27 mouse cellular contexts compared by ENCODE assay signal in genomic region chr12:87226801-87227200, GRCm38 (mm10). TPM values are rescaled to one million over a fixed set of nuclear protein-coding genes. Genes with fewer than 3 reads are reported as not detected.
DNase-seq lines count a peak whose midpoint lies in the region; ATAC-seq and TF ChIP-seq lines count a peak whose summit lies in the region.
"Had no signal": no experiment of that assay in that cellular context is flagged by ENCODE, and none has a peak within 500 bp of the region (broad histone marks: within the 10 kb centered on the region; RNA-seq: fewer than 3 reads in every experiment).

No protein-coding gene starts in this region.

- WGBS in hindbrain, postnatal 0 days, result 79% methylated on average over 7 of the region's 7 CpGs
- WGBS in hindbrain, embryonic 11.5 days, result 82% methylated on average over 7 of the region's 7 CpGs
- 66% methylated on average over 7 of the region's 7 CpGs for WGBS in liver, embryonic 11.5 days
- WGBS in embryonic facial prominence, embryonic 10.5 days, result 75% methylated on average over 7 of the region's 7 CpGs

- 0 out of 2 replicates have a peak, but pooled peaks have one; percentile 4 for TF ChIP-seq CTCF in hindbrain, postnatal 0 days (IDR thresholded peaks at IDR 0.05; ENCODE audit: low read depth)

- ATAC-seq in hindbrain, postnatal 0 days, result no peak
- ATAC-seq in hindbrain, embryonic 11.5 days (ENCODE audit: low FRiP score), result no peak
- ATAC-seq in liver, embryonic 11.5 days (replicated peaks; ENCODE audit: low FRiP score), result 0 out of 2 replicates have a peak, but pooled peaks have one; percentile 55
- no peak for ATAC-seq in CD4-positive, CD25-positive, alpha-beta regulatory T cell, adult 4 months
- ATAC-seq: inflammation-experienced regulatory T-cells, adult 6 months; lung, postnatal 0 days had no signal

- H3K27me3 ChIP-seq in hindbrain, postnatal 0 days (ENCODE audit: insufficient read depth, low read length), result no peaks in the 10 kb centered on the region
- H3K27me3 ChIP-seq in hindbrain, embryonic 11.5 days (ENCODE audit: control insufficient read depth, insufficient read depth, low read length), result no peaks in the 10 kb centered on the region
- H3K27me3 ChIP-seq in liver, embryonic 11.5 days (replicated peaks; ENCODE audit: control insufficient read depth, insufficient read depth, low read length), result no peaks in the 10 kb centered on the region
- H3K27me3 ChIP-seq in embryonic facial prominence, embryonic 10.5 days (replicated peaks; ENCODE audit: low read depth, poor library complexity, severe bottlenecking), result no peaks in the 10 kb centered on the region
- H3K27me3 ChIP-seq: heart, embryonic 13.5 days; hindbrain, embryonic 13.5 days; limb, embryonic 12.5 days; midbrain, embryonic 12.5 days had no signal

- H3K4me3 ChIP-seq in hindbrain, postnatal 0 days (ENCODE audit: low read length), result no peak overlapping the region
- H3K4me3 ChIP-seq in hindbrain, embryonic 11.5 days (ENCODE audit: low read depth, low read length), result no peak overlapping the region
- no peak overlapping the region for H3K4me3 ChIP-seq in liver, embryonic 11.5 days (ENCODE audit: low read depth, low read length)
- no peak overlapping the region for H3K4me3 ChIP-seq in embryonic facial prominence, embryonic 10.5 days
- H3K4me3 ChIP-seq: forebrain, embryonic 10.5 days; heart, adult 2 months; heart, embryonic 13.5 days; hindbrain, embryonic 13.5 days; limb, embryonic 12.5 days; midbrain, embryonic 12.5 days had no signal

- DNase-seq in hindbrain, postnatal 0 days (ENCODE audit: low spot score), result no peak
- no peak for DNase-seq in hindbrain, embryonic 11.5 days (ENCODE audit: low spot score)
- DNase-seq in ES-CJ7 (ENCODE audit: low read depth, low spot score), result peak; percentile 89
- DNase-seq in liver, embryonic 11.5 days (ENCODE audit: low spot score), result no peak
- peak; percentile 4 for DNase-seq in mesoderm, embryonic 11.5 days (ENCODE audit: low read depth, low spot score)
- no peak for DNase-seq in layer of hippocampus, postnatal 25 days (ENCODE audit: extremely low spot score in 1 of 2, low spot score in 1 of 2)
- DNase-seq in embryonic facial prominence, embryonic 10.5 days (ENCODE audit: low spot score), result no peak
- DNase-seq: adrenal gland, adult 8-10 months; cerebellum, adult 9-10 months; gastrocnemius, postnatal 25 days; heart, adult 2 months; heart, postnatal 14 days; kidney, adult 8-10 months; kidney, postnatal 36 days; right cerebral cortex, postnatal 25 days; spleen, adult 18-20 months; thymus, postnatal 25 days had no signal

- no peaks in the 10 kb centered on the region for H3K4me1 ChIP-seq in hindbrain, postnatal 0 days (ENCODE audit: insufficient read depth, low read length)
- H3K4me1 ChIP-seq in hindbrain, embryonic 11.5 days (replicated peaks; ENCODE audit: control insufficient read depth, insufficient read depth, low read length), result no peaks in the 10 kb centered on the region
- 0 out of 2 replicates have a peak, but pooled peaks cover 2% of the 10 kb centered on the region for H3K4me1 ChIP-seq in liver, embryonic 11.5 days (replicated peaks; ENCODE audit: control insufficient read depth, insufficient read depth, low read length)
- H3K4me1 ChIP-seq in embryonic facial prominence, embryonic 10.5 days, result no peaks in the 10 kb centered on the region
- H3K4me1 ChIP-seq: forebrain, embryonic 10.5 days; hindbrain, embryonic 13.5 days; limb, embryonic 12.5 days; midbrain, embryonic 12.5 days had no signal

- no peak overlapping the region for H3K27ac ChIP-seq in hindbrain, postnatal 0 days
- no peak overlapping the region for H3K27ac ChIP-seq in hindbrain, embryonic 11.5 days (ENCODE audit: low read depth, low read length)
- no peak overlapping the region for H3K27ac ChIP-seq in liver, embryonic 11.5 days (ENCODE audit: low read depth, low read length)
- H3K27ac ChIP-seq in embryonic facial prominence, embryonic 10.5 days (replicated peaks), result no peak overlapping the region
- H3K27ac ChIP-seq: forebrain, embryonic 10.5 days; heart, adult 2 months; heart, embryonic 13.5 days; hindbrain, embryonic 13.5 days; limb, embryonic 12.5 days; macrophage; midbrain, embryonic 12.5 days had no signal

- H3K36me3 ChIP-seq in hindbrain, postnatal 0 days (ENCODE audit: insufficient read depth, low read length), result no peaks in the 10 kb centered on the region
- no peaks in the 10 kb centered on the region for H3K36me3 ChIP-seq in hindbrain, embryonic 11.5 days (ENCODE audit: control insufficient read depth, insufficient read depth, low read length)
- H3K36me3 ChIP-seq in liver, embryonic 11.5 days (ENCODE audit: control insufficient read depth, insufficient read depth, low read length), result no peaks in the 10 kb centered on the region
- H3K36me3 ChIP-seq in embryonic facial prominence, embryonic 10.5 days (replicated peaks), result 0 out of 2 replicates have a peak, but pooled peaks cover 3% of the 10 kb centered on the region
- H3K36me3 ChIP-seq: forebrain, embryonic 10.5 days; heart, embryonic 13.5 days; limb, embryonic 12.5 days had no signal

- H3K9ac ChIP-seq in hindbrain, postnatal 0 days (replicated peaks; ENCODE audit: low read length), result no peak overlapping the region
- no peak overlapping the region for H3K9ac ChIP-seq in hindbrain, embryonic 11.5 days (ENCODE audit: low read depth, low read length)
- H3K9ac ChIP-seq in liver, embryonic 11.5 days (ENCODE audit: low read depth, low read length), result no peak overlapping the region
- H3K9ac ChIP-seq: heart, embryonic 13.5 days; hindbrain, embryonic 13.5 days; limb, embryonic 12.5 days; midbrain, embryonic 12.5 days had no signal

- no peaks in the 10 kb centered on the region for H3K9me3 ChIP-seq in hindbrain, postnatal 0 days (ENCODE audit: low read length)
- no peaks in the 10 kb centered on the region for H3K9me3 ChIP-seq in hindbrain, embryonic 11.5 days (ENCODE audit: control insufficient read depth, low read length)
- peaks cover 5% of the 10 kb centered on the region; the same call in 1 of the 2 replicates for H3K9me3 ChIP-seq in liver, embryonic 11.5 days (ENCODE audit: control insufficient read depth, low read length)
- no peaks in the 10 kb centered on the region for H3K9me3 ChIP-seq in embryonic facial prominence, embryonic 10.5 days
- H3K9me3 ChIP-seq: forebrain, embryonic 10.5 days; heart, embryonic 13.5 days; hindbrain, embryonic 13.5 days; limb, embryonic 12.5 days; midbrain, embryonic 12.5 days had no signal

- no peak overlapping the region for H3K4me2 ChIP-seq in hindbrain, postnatal 0 days (ENCODE audit: low read depth, low read length)
- no peak overlapping the region for H3K4me2 ChIP-seq in hindbrain, embryonic 11.5 days (replicated peaks; ENCODE audit: low read depth, low read length)
- no peak overlapping the region for H3K4me2 ChIP-seq in liver, embryonic 11.5 days
- H3K4me2 ChIP-seq: heart, embryonic 13.5 days; hindbrain, embryonic 13.5 days; limb, embryonic 12.5 days; midbrain, embryonic 12.5 days had no signal

RNA-seq across cellular contexts. Expression of gene Noxred1, which starts 11.7 kb away (rescaled TPM):
- total RNA-seq in hindbrain, postnatal 0 days (2014; rRNA removed), result 0.84 TPM in 1 of 2 replicates, not detected in the other
- 0.48 TPM in 2 replicates for polyA plus RNA-seq in hindbrain, postnatal 0 days (2015; fragmentation: Nextera tagmentation; extraction: Ambion mirVana)
- 1.1 and 2.0 TPM in 2 replicates for polyA plus RNA-seq in hindbrain, embryonic 11.5 days (2014; fragmentation: Nextera tagmentation; extraction: Ambion mirVana)
- 0.48 and 0.96 TPM in 2 replicates for polyA plus RNA-seq in liver, embryonic 11.5 days (2014; fragmentation: Nextera tagmentation; extraction: Ambion mirVana)
- 1 to 10 TPM; 1.6 to 1.7 TPM for total RNA-seq in layer of hippocampus, postnatal 25 days (2021)
- 1 to 10 TPM in 1 of 2 experiments, under 1 TPM in 1; 0.73 to 1.5 TPM for polyA plus RNA-seq in CD4-positive, CD25-positive, alpha-beta regulatory T cell, adult 4 months (2017; shearing (Covaris generic))
- polyA plus RNA-seq in embryonic facial prominence, embryonic 10.5 days (2016; fragmentation: Nextera tagmentation; extraction: Ambion mirVana), result 1.0 and 1.5 TPM in 2 replicates
- total RNA-seq: common myeloid progenitor, adult 5-6 weeks had no signal

RNA-seq across cellular contexts. Expression of gene Tmed8, which starts 26.5 kb away (rescaled TPM):
- 13.7 and 14.0 TPM in 2 replicates for total RNA-seq in hindbrain, postnatal 0 days (2014; rRNA removed)
- polyA plus RNA-seq in hindbrain, postnatal 0 days (2015; fragmentation: Nextera tagmentation; extraction: Ambion mirVana), result 3.4 and 3.9 TPM in 2 replicates
- polyA plus RNA-seq in hindbrain, embryonic 11.5 days (2014; fragmentation: Nextera tagmentation; extraction: Ambion mirVana), result 3.3 and 5.3 TPM in 2 replicates
- 2.0 TPM in 2 replicates for polyA plus RNA-seq in liver, embryonic 11.5 days (2014; fragmentation: Nextera tagmentation; extraction: Ambion mirVana)
- total RNA-seq in layer of hippocampus, postnatal 25 days (2021), result 10 to 100 TPM; 27.6 to 28.9 TPM
- polyA plus RNA-seq in CD4-positive, CD25-positive, alpha-beta regulatory T cell, adult 4 months (2017; shearing (Covaris generic)), result 1 to 10 TPM; 2.2 to 3.4 TPM
- 2.7 and 2.9 TPM in 2 replicates for polyA plus RNA-seq in embryonic facial prominence, embryonic 10.5 days (2016; fragmentation: Nextera tagmentation; extraction: Ambion mirVana)

RNA-seq across cellular contexts. Expression of gene Samd15, which starts 27.3 kb away (rescaled TPM):
- 0.10 and 0.83 TPM in 2 replicates for total RNA-seq in hindbrain, postnatal 0 days (2014; rRNA removed)
- polyA plus RNA-seq in hindbrain, postnatal 0 days (2015; fragmentation: Nextera tagmentation; extraction: Ambion mirVana), result 2.3 TPM in 2 replicates
- 1.4 and 1.6 TPM in 2 replicates for polyA plus RNA-seq in hindbrain, embryonic 11.5 days (2014; fragmentation: Nextera tagmentation; extraction: Ambion mirVana)
- polyA plus RNA-seq in liver, embryonic 11.5 days (2014; fragmentation: Nextera tagmentation; extraction: Ambion mirVana), result 22.0 and 26.0 TPM in 2 replicates
- 1 to 10 TPM; 2.2 to 3.9 TPM for total RNA-seq in layer of hippocampus, postnatal 25 days (2021)
- 1 to 10 TPM in 1 of 2 experiments, not detected in 1; 5.3 TPM for polyA plus RNA-seq in CD4-positive, CD25-positive, alpha-beta regulatory T cell, adult 4 months (2017; shearing (Covaris generic))
- 1.5 and 1.7 TPM in 2 replicates for polyA plus RNA-seq in embryonic facial prominence, embryonic 10.5 days (2016; fragmentation: Nextera tagmentation; extraction: Ambion mirVana)
- total RNA-seq: gastrocnemius, postnatal 25 days; heart, adult 2 months had no signal

RNA-seq across cellular contexts. Expression of gene Vipas39, which starts 39.3 kb away (rescaled TPM):
- 51.6 and 61.3 TPM in 2 replicates for total RNA-seq in hindbrain, postnatal 0 days (2014; rRNA removed)
- polyA plus RNA-seq in hindbrain, postnatal 0 days (2015; fragmentation: Nextera tagmentation; extraction: Ambion mirVana), result 49.8 and 50.5 TPM in 2 replicates
- 62.3 and 65.6 TPM in 2 replicates for polyA plus RNA-seq in hindbrain, embryonic 11.5 days (2014; fragmentation: Nextera tagmentation; extraction: Ambion mirVana)
- polyA plus RNA-seq in liver, embryonic 11.5 days (2014; fragmentation: Nextera tagmentation; extraction: Ambion mirVana), result 23.8 and 26.5 TPM in 2 replicates
- total RNA-seq in layer of hippocampus, postnatal 25 days (2021), result 10 to 100 TPM; 53.9 to 59.5 TPM
- polyA plus RNA-seq in CD4-positive, CD25-positive, alpha-beta regulatory T cell, adult 4 months (2017; shearing (Covaris generic)), result 10 to 100 TPM; 42.1 to 55.2 TPM
- 54.9 and 56.5 TPM in 2 replicates for polyA plus RNA-seq in embryonic facial prominence, embryonic 10.5 days (2016; fragmentation: Nextera tagmentation; extraction: Ambion mirVana)

RNA-seq across cellular contexts. Expression of gene Ahsa1, which starts 39.5 kb away (rescaled TPM):
- total RNA-seq in hindbrain, postnatal 0 days (2014; rRNA removed), result 75.0 and 102 TPM in 2 replicates
- 177 and 178 TPM in 2 replicates for polyA plus RNA-seq in hindbrain, postnatal 0 days (2015; fragmentation: Nextera tagmentation; extraction: Ambion mirVana)
- 210 and 222 TPM in 2 replicates for polyA plus RNA-seq in hindbrain, embryonic 11.5 days (2014; fragmentation: Nextera tagmentation; extraction: Ambion mirVana)
- polyA plus RNA-seq in liver, embryonic 11.5 days (2014; fragmentation: Nextera tagmentation; extraction: Ambion mirVana), result 296 and 310 TPM in 2 replicates
- 100 to 1,000 TPM; 167 to 194 TPM for total RNA-seq in layer of hippocampus, postnatal 25 days (2021)
- 100 to 1,000 TPM; 146 to 154 TPM for polyA plus RNA-seq in CD4-positive, CD25-positive, alpha-beta regulatory T cell, adult 4 months (2017; shearing (Covaris generic))
- polyA plus RNA-seq in embryonic facial prominence, embryonic 10.5 days (2016; fragmentation: Nextera tagmentation; extraction: Ambion mirVana), result 294 and 305 TPM in 2 replicates

Comparison
In these comparisons a context has a peak if more than half of its experiments do, and no peak if none do; other contexts are left out.
1. DNase-seq: peak in ES-CJ7 (single experiment) and mesoderm, embryonic 11.5 days (single experiment); none in hindbrain, postnatal 0 days (single experiment), hindbrain, embryonic 11.5 days (single experiment), liver, embryonic 11.5 days (single experiment), layer of hippocampus, postnatal 25 days (0 of 2) and embryonic facial prominence, embryonic 10.5 days (single experiment).